Mouse (Mus musculus): Measurements from ENCODE around the gene Lrrc4c.

- TF ChIP-seq POLR2A (IDR thresholded peaks at IDR 0.05; ENCODE audit: insufficient read depth, low read length): no peak
- TF ChIP-seq CTCF (IDR thresholded peaks at IDR 0.05; ENCODE audit: low read depth, low read length): no peak
- no peak for TF ChIP-seq EP300 (IDR thresholded peaks at IDR 0.05; ENCODE audit: insufficient read depth, low read depth, low read length)
Observed at GRCm38 (mm10) chr2:97641661-97642060, 1323.7 kb downstream of the Lrrc4c start.

All from ES-Bruce4 (cell line).